Mouse (Mus musculus): ENCODE data around the gene Mphosph9. TPM values are rescaled to one million over a fixed set of nuclear protein-coding genes. Genes with fewer than 3 reads are reported as not detected.

Mphosph9 gene
- total and polyA plus RNA-seq, 3 experiments, result 5.6 to 9.8 (median 8.0) TPM

DNA sequence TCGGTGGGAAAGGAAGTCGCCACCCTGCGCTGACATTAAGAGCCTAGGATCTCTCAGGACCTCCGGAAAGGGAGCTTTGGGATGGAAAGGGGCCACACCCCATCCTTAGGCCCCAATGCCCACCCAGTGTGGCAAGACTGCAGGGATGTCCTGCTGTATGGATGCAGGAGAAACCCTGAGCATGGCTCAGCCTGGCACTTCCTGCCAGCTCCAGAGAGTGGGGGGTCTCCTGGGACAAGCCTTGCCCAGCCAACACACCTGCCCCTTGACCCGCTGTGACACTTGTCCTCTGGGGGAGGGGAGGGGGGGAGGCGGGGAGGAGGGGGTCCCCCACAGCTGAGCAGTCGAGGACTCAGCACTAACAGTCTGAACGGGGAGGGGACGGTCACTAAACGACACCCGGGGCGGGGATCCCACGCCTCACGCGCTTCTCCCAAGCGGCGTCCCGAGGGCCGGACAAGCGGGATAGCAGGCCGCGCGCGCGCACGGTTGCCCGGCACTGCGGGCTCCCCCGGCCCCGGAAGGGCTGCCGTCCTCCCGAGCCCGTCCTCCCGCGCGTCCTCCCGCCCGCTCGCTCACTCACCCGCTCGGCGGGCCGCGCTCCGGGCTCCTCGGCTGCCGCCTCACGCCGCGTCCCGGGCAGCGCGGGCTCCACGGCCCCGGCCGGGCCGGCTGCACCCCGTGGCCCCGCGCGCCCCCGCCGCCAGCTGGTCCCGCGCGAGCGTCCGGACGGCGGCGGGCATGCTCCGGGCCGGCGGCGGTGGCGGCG is 78.7 kb downstream of the Mphosph9 start (continued):
- TF ChIP-seq RCOR1 (conservative IDR thresholded peaks at IDR 0.05; ENCODE audit: low read depth, low read length) (no peak), ELF1 (IDR thresholded peaks at IDR 0.05; ENCODE audit: low read depth, low read length) (peak; percentile 24; the same call in 1 of the 2 replicates), CTCF (conservative IDR thresholded peaks at IDR 0.05 in 1 of 2, IDR thresholded peaks at IDR 0.05 in 1 of 2; ENCODE audit: low read depth in 2 of 2, low read length in 2 of 2) (no peak)

DNA sequence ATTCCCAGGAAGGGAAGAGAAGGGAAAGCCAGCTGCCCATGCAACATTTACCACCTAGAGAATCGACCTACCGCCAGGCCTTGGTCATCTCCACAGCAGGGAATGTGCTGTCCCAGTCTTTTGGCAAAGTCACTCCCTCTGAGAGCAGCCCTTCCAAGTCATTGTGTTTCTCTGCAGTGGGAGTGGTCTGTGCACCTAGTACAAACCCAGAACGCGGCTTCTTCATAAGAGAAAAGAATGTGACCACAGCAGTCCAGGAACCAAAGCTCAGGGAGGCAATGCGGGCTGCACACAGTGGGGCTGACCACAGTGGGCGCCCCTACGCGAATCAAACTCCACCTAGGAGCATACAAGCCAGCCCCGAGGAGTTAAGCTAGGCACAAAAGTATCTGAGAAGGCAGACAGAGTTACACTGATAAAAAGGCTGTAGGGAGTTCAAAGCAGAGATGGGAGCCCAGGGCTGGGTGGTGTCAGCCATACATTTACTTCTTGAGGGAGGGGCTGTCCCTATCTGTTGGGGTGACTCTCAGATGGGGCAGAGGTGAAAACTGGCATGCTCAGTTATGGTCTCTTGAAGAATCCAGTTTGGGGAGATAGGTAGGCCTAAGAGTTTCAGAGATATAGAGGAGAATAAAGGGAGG is 79.7 kb downstream of the Mphosph9 start:
- Histone ChIP-seq H3K36me3 (replicated peaks in 1 of 2; ENCODE audit: control insufficient read depth in 1 of 2, insufficient read depth in 1 of 2, low read length in 1 of 2) (peaks cover 2 to 42% of the 10 kb centered on the region in 2 experiments), H3K27ac (ENCODE audit: insufficient read depth, low read depth) (no peak overlapping the region), H3K4me2 (ENCODE audit: insufficient read depth, low read depth, poor library complexity, severe bottlenecking) (no peak overlapping the region), H3K4me1 (ENCODE audit: control insufficient read depth in 1 of 2, insufficient read depth in 2 of 2) (peaks cover 5 to 20% of the 10 kb centered on the region in 2 experiments), H3K9ac (ENCODE audit: insufficient read depth, low read depth) (no peak overlapping the region), H3K79me2 (replicated peaks; ENCODE audit: control insufficient read depth, extremely low read depth, insufficient read depth, poor library complexity, severe bottlenecking) (no peaks in the 10 kb centered on the region; the same call in 1 of the 2 replicates), H3K4me3 (replicated peaks in 1 of 3; ENCODE audit: low read depth in 2 of 3, low read length in 2 of 3, poor library complexity in 1 of 3) (no peak overlapping the region), H3K27me3 (replicated peaks) (no peaks in the 10 kb centered on the region), H3K9me3 (replicated peaks; ENCODE audit: low read length) (no peaks in the 10 kb centered on the region)
- in situ Hi-C loops (cut with MboI; ENCODE audit: low pct_ligation_motif_present, low pct_unique_long_range_greater_than_20kb, low sequenced_read_pairs), result no loop called here
- peak; percentile 69 for TF ChIP-seq ZKSCAN1 (IDR thresholded peaks at IDR 0.05; ENCODE audit: borderline replicate concordance, low read depth, low read length)
- TF ChIP-seq JUND (conservative IDR thresholded peaks at IDR 0.05; ENCODE audit: low read depth, low read length), result no peak
- no peak for TF ChIP-seq USF2 (conservative IDR thresholded peaks at IDR 0.05; ENCODE audit: low read depth, low read length)
- dilution Hi-C loops (cut with MboI; ENCODE audit: extremely low pct_ligation_motif_present, extremely low pct_unique_long_range_greater_than_20kb, low sequenced_read_pairs), result no loop called here
- DNase-seq (ENCODE audit: extremely low read depth), result no peak

DNA sequence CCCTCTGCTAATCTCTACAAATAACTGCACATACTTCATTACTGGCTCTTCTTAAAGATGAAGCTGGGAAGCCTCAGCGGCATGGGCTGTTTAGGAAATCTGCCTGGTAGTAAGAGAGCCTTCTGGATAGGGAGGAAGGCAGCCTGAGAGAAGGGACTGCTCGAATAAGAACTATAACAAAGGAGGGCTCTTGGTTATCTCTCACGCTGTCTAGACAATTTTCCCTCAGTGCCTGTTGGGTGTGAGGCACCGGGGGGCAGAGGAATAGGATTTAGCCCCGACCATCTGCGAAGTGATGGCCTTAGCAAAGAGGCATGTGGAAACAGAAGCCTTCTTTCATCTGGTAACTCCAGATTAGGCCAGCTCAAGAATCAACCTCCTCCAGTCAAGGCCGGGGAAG is 80.5 kb downstream of the Mphosph9 start:
- Histone ChIP-seq H3K79me2 (replicated peaks; ENCODE audit: control insufficient read depth, extremely low read depth, insufficient read depth, poor library complexity, severe bottlenecking) (no peaks in the 10 kb centered on the region; the same call in 1 of the 2 replicates), H3K27ac (ENCODE audit: insufficient read depth, low read depth) (no peak overlapping the region), H3K9me3 (replicated peaks; ENCODE audit: low read length) (no peaks in the 10 kb centered on the region), H3K27me3 (replicated peaks) (no peaks in the 10 kb centered on the region), H3K36me3 (replicated peaks in 1 of 2; ENCODE audit: control insufficient read depth in 1 of 2, insufficient read depth in 1 of 2, low read length in 1 of 2) (peaks cover 2 to 45% of the 10 kb centered on the region in 2 experiments), H3K4me3 (replicated peaks in 1 of 3; ENCODE audit: low read depth in 2 of 3, low read length in 2 of 3, poor library complexity in 1 of 3) (no peak overlapping the region), H3K9ac (ENCODE audit: insufficient read depth, low read depth) (no peak overlapping the region), H3K4me2 (ENCODE audit: insufficient read depth, low read depth, poor library complexity, severe bottlenecking) (no peak overlapping the region), H3K4me1 (ENCODE audit: control insufficient read depth in 1 of 2, insufficient read depth in 2 of 2) (peaks cover 5 to 21% of the 10 kb centered on the region in 2 experiments)
- TF ChIP-seq BHLHE40 (IDR thresholded peaks at IDR 0.05; ENCODE audit: low read depth, low read length) (no peak), NRF1 (IDR thresholded peaks at IDR 0.05; ENCODE audit: low read depth, low read length) (no peak), GABPA (IDR thresholded peaks at IDR 0.05; ENCODE audit: insufficient replicate concordance, low read depth, low read length) (no peak), ELF1 (IDR thresholded peaks at IDR 0.05; ENCODE audit: low read depth, low read length) (no peak), UBTF (IDR thresholded peaks at IDR 0.05; ENCODE audit: low read depth, low read length) (no peak), ZMIZ1 (IDR thresholded peaks at IDR 0.05; ENCODE audit: low read depth, low read length) (no peak), NELFE (IDR thresholded peaks at IDR 0.05; ENCODE audit: low read depth, low read length) (no peak), HCFC1 (IDR thresholded peaks at IDR 0.05; ENCODE audit: low read depth, low read length) (no peak), TCF12 (IDR thresholded peaks at IDR 0.05; ENCODE audit: low read depth, low read length) (no peak), POLR2A (IDR thresholded peaks at IDR 0.05; ENCODE audit: low read depth, low read length) (no peak), ETS1 (conservative IDR thresholded peaks at IDR 0.05; ENCODE audit: low read depth, low read length) (no peak), EP300 (IDR thresholded peaks at IDR 0.05; ENCODE audit: low read length) (no peak), JUN (IDR thresholded peaks at IDR 0.05; ENCODE audit: insufficient read depth, low read depth, low read length) (no peak), MAZ (IDR thresholded peaks at IDR 0.05; ENCODE audit: low read depth, low read length) (no peak), POLR2AphosphoS2 (IDR thresholded peaks at IDR 0.05; ENCODE audit: low read depth, low read length) (no peak), MEF2A (IDR thresholded peaks at IDR 0.05; ENCODE audit: borderline replicate concordance, low read depth, low read length) (no peak), RCOR1 (conservative IDR thresholded peaks at IDR 0.05; ENCODE audit: low read depth, low read length) (no peak), ZNF384 (IDR thresholded peaks at IDR 0.05; ENCODE audit: low read depth, low read length) (no peak), PAX5 (IDR thresholded peaks at IDR 0.05; ENCODE audit: low read length) (no peak), E2F4 (IDR thresholded peaks at IDR 0.05; ENCODE audit: insufficient replicate concordance, low read depth, low read length) (no peak)
- dilution Hi-C loops (cut with MboI; ENCODE audit: extremely low pct_ligation_motif_present, extremely low pct_unique_long_range_greater_than_20kb, low sequenced_read_pairs), result no loop called here
- in situ Hi-C loops (cut with MboI; ENCODE audit: low pct_ligation_motif_present, low pct_unique_long_range_greater_than_20kb, low sequenced_read_pairs), result no loop called here
- no peak for DNase-seq (ENCODE audit: extremely low read depth)

Data from CH12.LX (cell line).